Mouse (Mus musculus) G1E (cell line): ENCODE data around the gene Col18a1.

Source experiments
- CTCF ChIP-seq: IDR thresholded peaks from 2 replicates; pipeline ENCODE4 v1.5.1; 2012; ENCODE audit warnings: low read depth, low read length, inconsistent platforms, mixed read lengths
- GATA1 ChIP-seq: IDR thresholded peaks from 2 replicates; pipeline ENCODE4 v1.6.1; 2012; ENCODE audit warnings: borderline replicate concordance, low read length, inconsistent platforms, mixed read lengths
- GATA2 ChIP-seq: IDR thresholded peaks from 2 replicates; pipeline ENCODE4 v1.6.1; 2012; ENCODE audit warnings: low read depth, low read length, inconsistent platforms, borderline replicate concordance
- POLR2AphosphoS5 ChIP-seq: IDR thresholded peaks from 2 replicates; pipeline ENCODE4 v1.6.1; 2012; ENCODE audit warnings: low read depth, low read length, inconsistent platforms; ENCODE audit not compliant: insufficient replicate concordance
- TAL1 ChIP-seq: conservative IDR thresholded peaks from 2 replicates; pipeline ENCODE4 v1.6.1; 2012; ENCODE audit warnings: low read depth, low read length, inconsistent platforms, mixed read lengths

DNA sequence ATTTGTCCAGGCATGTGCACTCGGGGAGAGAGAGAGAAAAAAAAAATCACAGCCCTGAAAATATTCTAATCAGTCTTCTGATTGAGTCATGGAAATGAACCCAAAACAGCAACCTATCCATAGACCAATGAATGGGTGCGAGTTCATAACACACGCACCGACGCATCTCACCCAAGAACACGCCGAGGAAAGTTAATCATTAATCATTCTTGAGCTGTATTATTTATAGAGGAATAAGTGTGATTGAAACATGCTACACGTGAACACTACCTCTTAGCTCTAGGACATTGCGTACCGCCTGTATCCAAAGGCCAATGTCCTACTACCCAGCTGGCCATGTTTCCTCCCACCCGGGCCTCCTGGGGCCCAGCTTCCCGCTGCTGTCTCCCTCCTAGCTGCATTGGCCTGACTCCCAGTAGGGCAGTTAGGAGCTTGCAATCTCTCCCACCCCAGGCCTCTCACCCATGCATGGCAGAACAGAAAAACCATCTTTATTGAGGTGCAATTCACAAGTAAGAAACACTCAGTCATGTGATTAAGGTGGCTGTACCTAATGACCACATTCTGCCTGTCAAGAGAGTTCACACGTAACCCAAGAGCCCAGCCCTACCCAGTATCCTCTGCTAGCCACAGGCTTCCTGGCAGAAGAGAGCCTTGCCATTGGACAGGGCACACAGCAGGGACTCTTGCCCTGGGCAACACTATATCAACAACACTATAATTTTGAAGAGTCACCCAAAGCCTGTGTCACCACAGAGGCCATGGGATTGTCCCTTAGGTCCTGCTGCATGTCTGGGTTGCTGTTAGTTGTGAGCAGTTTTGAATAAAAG, 143.8 kb downstream of the Col18a1 start:
- TF ChIP-seq CTCF (no peak), GATA2 (no peak), GATA1 (no peak), POLR2AphosphoS5 (no peak), TAL1 (no peak)
